Mouse (Mus musculus) heart, embryonic 10.5 days (tissue): ENCODE results near the gene Bhlhe40. TPM values are rescaled to one million over a fixed set of nuclear protein-coding genes. Genes with fewer than 3 reads are reported as not detected.

Experiments
- DNase-seq: peaks from one replicate; pipeline ENCODE4 v3.0.0-alpha.2; 2017; ENCODE audit warnings: low spot score
- H3K27ac ChIP-seq: fragments of 300-500 bp; sonication (generic); 2 replicates; pipeline ENCODE4 v1.5.1; 2016; ENCODE audit warnings: mild to moderate bottlenecking
- H3K27me3 ChIP-seq: fragments of 300-500 bp; sonication (generic); 2 replicates; pipeline ENCODE4 v1.6.1; 2016; ENCODE audit warnings: mild to moderate bottlenecking; ENCODE audit not compliant: poor library complexity, insufficient read depth, severe bottlenecking
- H3K36me3 ChIP-seq: fragments of 300-500 bp; sonication (generic); 2 replicates; pipeline ENCODE4 v1.6.1; 2016; ENCODE audit warnings: mild to moderate bottlenecking, moderate library complexity
- H3K4me1 ChIP-seq: fragments of 300-500 bp; sonication (generic); 2 replicates; pipeline ENCODE4 v1.6.1; 2016; ENCODE audit warnings: mild to moderate bottlenecking
- H3K4me3 ChIP-seq: fragments of 300-500 bp; sonication (generic); 2 replicates; pipeline ENCODE4 v1.5.1; 2016; ENCODE audit warnings: mild to moderate bottlenecking, moderate library complexity
- H3K9me3 ChIP-seq: fragments of 300-500 bp; sonication (generic); 2 replicates; pipeline ENCODE4 v1.6.1; 2016; ENCODE audit warnings: mild to moderate bottlenecking, moderate library complexity
- WGBS: fragments of 180-500 bp; shearing (Covaris S2); methylation state at CpG from one replicate; pipeline ENCODE4 v1.1.7; 2016; 5-methylcytosine and 5-hydroxymethylcytosine counted together
- polyA plus RNA-seq: library from polyadenylated mRNA; unstranded; fragments of >200 nt; fragmentation: Nextera tagmentation; extraction: Ambion mirVana; gene quantifications from 2 replicates; pipeline ENCODE4 v1.2.1, GENCODE M21; 2016

Bhlhe40 gene
- polyA plus RNA-seq, 1 experiment from 2014 or later: 7.8 TPM

DNA sequence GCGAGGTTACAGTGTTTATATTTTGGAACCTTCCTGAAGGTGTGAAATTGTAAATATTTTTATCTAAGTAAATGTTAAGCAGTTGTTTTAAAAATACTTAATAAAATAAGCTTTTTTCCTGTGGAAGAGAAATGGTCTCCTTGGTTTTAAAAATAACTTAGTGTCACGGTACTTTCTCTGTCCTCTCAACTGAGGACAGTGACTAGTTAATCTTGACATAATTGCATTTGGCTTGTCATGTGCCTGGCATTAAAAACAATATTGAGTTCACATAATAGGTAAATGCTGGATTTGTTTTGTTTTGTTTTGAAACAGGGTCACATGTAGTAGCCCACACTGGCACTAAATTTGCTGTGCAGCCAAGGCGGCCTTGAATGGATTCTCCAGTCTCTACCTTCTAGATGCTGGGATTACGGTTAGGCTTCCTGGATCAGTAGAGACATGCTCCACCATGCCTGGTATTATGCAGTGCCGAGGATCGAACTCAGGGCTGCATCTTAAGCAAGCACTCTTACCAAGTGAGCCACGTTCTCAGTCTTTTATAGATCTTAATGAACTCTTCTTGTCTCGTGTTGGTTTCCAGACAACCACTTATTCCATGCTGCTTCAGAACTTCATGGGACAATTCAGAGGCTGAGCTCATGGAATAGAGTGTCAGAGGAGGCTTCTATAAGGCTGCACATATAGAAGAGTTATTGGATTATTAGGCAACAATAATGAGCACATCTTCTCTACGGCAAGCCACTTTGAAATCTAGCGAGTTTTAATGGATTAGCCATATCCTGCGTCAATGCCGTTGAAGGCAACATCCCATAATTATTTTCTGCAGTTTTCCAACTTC, 6.4 kb downstream of the Bhlhe40 start:
- 84% methylated on average over 12 of the region's 12 CpGs for WGBS
- no peak overlapping the region for H3K27ac ChIP-seq
- H3K4me3 ChIP-seq: no peak overlapping the region
- no peaks in the 10 kb centered on the region for H3K9me3 ChIP-seq
- H3K36me3 ChIP-seq: peaks cover 20% of the 10 kb centered on the region
- peaks cover 27% of the 10 kb centered on the region for H3K4me1 ChIP-seq
- H3K27me3 ChIP-seq: peaks cover 19% of the 10 kb centered on the region; the same call in 1 of the 2 replicates
- no peak for DNase-seq

DNA sequence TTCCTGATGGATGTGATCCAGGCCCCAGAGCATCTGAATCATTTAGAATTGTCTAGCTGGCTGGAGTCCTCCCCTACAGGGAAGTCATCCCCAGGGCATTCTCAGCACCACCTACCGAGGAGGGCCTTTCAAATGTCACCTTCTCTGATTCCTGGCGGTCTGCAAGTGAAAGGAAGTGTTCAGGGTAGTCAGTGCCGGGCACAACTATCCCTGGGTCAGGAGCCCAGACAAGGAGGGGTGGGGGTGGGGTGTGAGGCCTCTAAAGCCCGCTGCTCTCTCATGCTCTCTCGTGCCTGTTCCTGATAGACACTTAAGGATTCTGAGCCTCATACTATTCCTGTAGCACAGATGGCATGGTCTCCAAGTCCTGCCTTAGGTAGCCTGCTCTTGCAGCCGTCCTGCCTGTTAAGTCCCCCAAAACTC, 7.2 kb downstream of the Bhlhe40 start:
- peak overlapping the region; percentile 49; the same call in 1 of the 2 replicates for H3K4me3 ChIP-seq
- peak overlapping the region; percentile 91 for H3K27ac ChIP-seq
- peaks cover 19% of the 10 kb centered on the region; the same call in 1 of the 2 replicates for H3K27me3 ChIP-seq
- no peak for DNase-seq
- WGBS: 5% methylated on average over 6 of the region's 6 CpGs
- no peaks in the 10 kb centered on the region for H3K9me3 ChIP-seq
- peaks cover 24% of the 10 kb centered on the region for H3K4me1 ChIP-seq
- H3K36me3 ChIP-seq: peaks cover 20% of the 10 kb centered on the region

DNA sequence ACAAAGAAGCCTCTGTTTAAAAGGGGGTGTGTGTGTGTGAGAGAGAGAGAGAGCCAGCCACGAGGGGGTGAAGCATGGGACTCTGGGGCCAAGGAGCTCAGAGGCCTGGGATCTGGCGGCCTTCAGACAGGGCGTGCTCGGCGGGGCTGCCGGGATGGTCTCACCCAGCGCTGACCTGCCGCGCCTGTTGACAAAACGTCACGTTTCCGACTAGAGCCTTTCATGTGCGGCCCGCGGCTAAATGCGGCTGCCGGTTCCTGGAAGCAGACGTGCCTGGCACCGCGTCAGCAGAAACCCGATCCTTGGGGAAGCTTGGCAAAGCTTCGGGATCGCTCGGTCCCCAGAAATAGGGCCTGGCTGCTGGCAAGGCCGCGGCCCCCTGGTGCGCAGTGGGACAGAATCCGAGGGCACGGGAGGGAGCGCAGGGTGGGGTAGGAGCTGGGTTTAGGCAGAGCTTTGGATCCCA, 7.9 kb downstream of the Bhlhe40 start:
- WGBS: under 1% methylated on average over 30 of the region's 30 CpGs
- Histone ChIP-seq H3K9me3 (no peaks in the 10 kb centered on the region), H3K27me3 (peaks cover 19% of the 10 kb centered on the region; the same call in 1 of the 2 replicates), H3K27ac (peak overlapping the region; percentile 91), H3K4me1 (peaks cover 18% of the 10 kb centered on the region), H3K4me3 (peak overlapping the region; percentile 49), H3K36me3 (peaks cover 20% of the 10 kb centered on the region)
- DNase-seq: peak; percentile 93

DNA sequence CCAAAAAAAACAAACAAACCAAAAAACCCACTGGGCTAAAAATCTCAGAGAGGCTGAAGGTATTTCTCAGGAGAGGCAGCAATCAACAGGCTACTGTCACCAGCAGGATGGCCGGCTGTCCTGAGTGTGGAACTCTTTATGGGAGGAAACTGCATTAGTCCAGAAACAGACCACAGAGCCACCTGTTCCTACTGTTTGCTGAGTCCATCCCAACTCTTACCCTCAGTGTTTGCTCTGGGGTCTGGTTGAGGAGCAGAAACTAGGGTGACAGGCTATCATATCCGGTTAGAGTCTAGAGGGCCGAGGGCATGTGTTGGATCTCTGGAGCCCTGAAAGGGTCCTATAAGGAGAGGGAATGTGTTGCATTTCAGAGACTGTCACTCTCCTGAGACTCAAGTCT, 9.8 kb downstream of the Bhlhe40 start:
- 69% methylated on average over 3 of the region's 3 CpGs for WGBS

DNA sequence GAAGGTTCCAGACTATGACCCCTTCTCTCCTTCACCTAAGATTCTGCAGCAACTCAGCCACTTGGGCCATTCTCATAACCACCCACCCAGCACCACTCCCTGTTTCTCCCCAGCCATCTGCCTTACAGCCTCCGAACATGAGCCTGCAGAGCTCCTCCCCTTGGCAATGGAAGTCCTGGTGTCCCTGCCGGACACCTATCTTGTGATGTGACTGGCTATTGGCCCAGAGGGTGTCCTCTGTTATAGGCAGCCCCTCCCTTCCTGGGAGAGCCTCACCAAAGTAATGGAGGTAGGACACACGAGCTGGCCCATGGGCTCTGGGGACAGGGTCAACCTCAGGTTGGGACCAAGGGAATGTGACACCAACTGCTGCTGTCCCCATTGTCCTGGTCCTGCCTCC, 10.4 kb downstream of the Bhlhe40 start:
- Histone ChIP-seq H3K27ac (no peak overlapping the region), H3K27me3 (peaks cover 4% of the 10 kb centered on the region; the same call in 1 of the 2 replicates), H3K4me3 (no peak overlapping the region), H3K36me3 (peaks cover 4% of the 10 kb centered on the region; the same call in 1 of the 2 replicates), H3K4me1 (peaks cover 17% of the 10 kb centered on the region), H3K9me3 (no peaks in the 10 kb centered on the region)
- 60% methylated on average over 3 of the region's 3 CpGs for WGBS
- DNase-seq: no peak

More for the DNA sequence above, 9.8 kb downstream of the Bhlhe40 start:
- no peak overlapping the region for H3K27ac ChIP-seq
- H3K4me1 ChIP-seq: peaks cover 17% of the 10 kb centered on the region
- H3K27me3 ChIP-seq: peaks cover 9% of the 10 kb centered on the region; the same call in 1 of the 2 replicates
- H3K4me3 ChIP-seq: no peak overlapping the region
- peaks cover 10% of the 10 kb centered on the region; the same call in 1 of the 2 replicates for H3K36me3 ChIP-seq
- H3K9me3 ChIP-seq: no peaks in the 10 kb centered on the region
- no peak for DNase-seq

DNA sequence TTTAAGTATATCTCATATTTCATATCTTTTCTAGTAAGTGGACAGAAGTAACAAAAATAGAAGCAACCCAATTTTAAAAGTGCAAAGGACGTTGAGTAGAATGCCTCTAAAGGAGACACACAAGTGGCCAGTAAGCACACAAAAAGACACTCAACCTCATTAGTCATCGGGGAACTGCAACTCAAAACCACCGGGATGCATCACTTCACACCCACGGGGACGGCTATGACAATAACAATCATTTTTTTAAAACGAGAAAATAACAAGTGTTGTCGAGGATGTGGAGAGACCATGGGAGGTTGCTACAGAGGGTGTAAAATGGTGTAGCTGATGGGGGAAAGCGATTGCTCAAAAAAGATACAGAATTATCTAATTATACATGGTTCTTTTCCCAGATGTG, 11.7 kb downstream of the Bhlhe40 start:
- Histone ChIP-seq H3K4me1 (peaks cover 17% of the 10 kb centered on the region), H3K4me3 (no peak overlapping the region), H3K36me3 (no peaks in the 10 kb centered on the region), H3K27ac (no peak overlapping the region), H3K27me3 (peaks cover 4% of the 10 kb centered on the region; the same call in 1 of the 2 replicates), H3K9me3 (no peaks in the 10 kb centered on the region)
- no peak for DNase-seq
- WGBS: 68% methylated on average over 8 of the region's 8 CpGs

DNA sequence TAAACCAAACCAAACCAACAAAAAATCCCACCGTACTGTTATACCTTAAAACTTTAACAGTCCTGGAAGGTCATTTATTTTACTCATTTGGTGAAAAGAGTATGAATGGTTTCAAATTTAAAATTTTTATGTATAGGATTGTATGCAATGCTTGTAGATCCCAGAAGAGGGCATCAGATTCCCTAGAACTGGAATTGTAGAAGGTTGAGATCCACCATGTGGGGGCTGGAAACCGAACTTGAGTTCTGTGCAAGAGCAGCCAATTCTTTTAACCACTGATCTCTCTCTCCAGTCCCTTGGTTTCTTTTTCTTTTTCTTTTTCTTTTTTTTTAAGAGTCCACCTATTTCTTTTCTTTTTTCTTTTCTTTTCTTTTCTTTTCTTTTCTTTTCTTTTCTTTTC, 13.8 kb downstream of the Bhlhe40 start:
- H3K9me3 ChIP-seq: no peaks in the 10 kb centered on the region
- H3K4me1 ChIP-seq: 0 out of 2 replicates have a peak, but pooled peaks cover 3% of the 10 kb centered on the region
- H3K27ac ChIP-seq: no peak overlapping the region
- no peaks in the 10 kb centered on the region for H3K36me3 ChIP-seq
- H3K4me3 ChIP-seq: no peak overlapping the region
- peaks cover 4% of the 10 kb centered on the region; the same call in 1 of the 2 replicates for H3K27me3 ChIP-seq
- WGBS: 83% methylated on average over 2 of the region's 2 CpGs
- DNase-seq: no peak

DNA sequence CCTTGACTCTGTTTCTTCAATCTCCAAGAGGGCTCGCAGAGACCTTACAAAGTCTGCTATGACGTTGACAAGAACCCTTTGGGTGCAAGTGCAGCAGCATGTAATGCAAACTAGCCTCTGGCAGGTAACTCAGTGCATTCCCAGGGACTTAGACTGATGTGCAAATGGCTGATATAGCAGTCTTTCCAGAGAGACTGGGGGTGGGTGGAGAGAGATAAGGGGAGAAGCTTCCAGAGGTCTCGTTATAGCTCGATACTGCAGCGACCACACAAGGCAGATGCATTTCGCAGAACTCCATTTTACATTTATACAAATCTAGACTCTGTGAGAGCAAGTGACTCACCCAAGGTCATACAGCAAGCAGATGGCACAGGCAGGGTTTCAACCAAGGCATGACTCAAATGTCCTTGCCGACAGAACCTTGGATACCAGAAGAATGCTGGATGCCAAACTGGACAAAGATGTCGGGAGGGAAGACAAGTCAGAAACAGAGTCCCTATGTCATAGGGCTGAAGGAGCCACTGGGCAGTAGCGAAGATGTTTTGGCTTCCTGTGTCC, 16.4 kb downstream of the Bhlhe40 start:
- Histone ChIP-seq H3K36me3 (no peaks in the 10 kb centered on the region), H3K4me1 (0 out of 2 replicates have a peak, but pooled peaks cover 3% of the 10 kb centered on the region), H3K4me3 (no peak overlapping the region), H3K27ac (no peak overlapping the region), H3K9me3 (no peaks in the 10 kb centered on the region), H3K27me3 (no peaks in the 10 kb centered on the region)
- no peak for DNase-seq
- WGBS: 75% methylated on average over 9 of the region's 9 CpGs

DNA sequence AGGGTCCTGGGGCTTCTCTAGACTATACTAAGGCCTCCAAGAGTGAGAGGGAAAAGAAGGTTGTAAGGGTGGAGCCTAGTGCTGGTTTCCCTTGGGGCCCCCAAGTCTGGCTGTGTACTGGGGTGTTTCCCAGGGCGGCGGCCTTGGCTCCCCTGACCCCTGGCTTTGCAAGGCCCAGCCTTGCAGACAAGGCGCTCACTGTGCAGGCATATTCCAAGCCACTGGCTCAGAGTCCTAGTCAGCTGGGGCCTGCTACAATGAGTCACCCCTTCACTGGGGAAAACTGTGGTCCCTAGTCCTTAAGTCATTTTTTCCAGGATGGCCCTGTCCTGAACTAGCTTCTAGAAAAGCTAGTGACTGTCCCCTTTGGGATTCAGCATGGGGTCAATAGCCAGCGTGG, 17.3 kb downstream of the Bhlhe40 start:
- H3K9me3 ChIP-seq: no peaks in the 10 kb centered on the region
- no peak overlapping the region for H3K27ac ChIP-seq
- WGBS: 83% methylated on average over 4 of the region's 4 CpGs
- no peaks in the 10 kb centered on the region for H3K27me3 ChIP-seq
- 0 out of 2 replicates have a peak, but pooled peaks cover 3% of the 10 kb centered on the region for H3K4me1 ChIP-seq
- no peak for DNase-seq
- no peak overlapping the region for H3K4me3 ChIP-seq
- no peaks in the 10 kb centered on the region for H3K36me3 ChIP-seq

DNA sequence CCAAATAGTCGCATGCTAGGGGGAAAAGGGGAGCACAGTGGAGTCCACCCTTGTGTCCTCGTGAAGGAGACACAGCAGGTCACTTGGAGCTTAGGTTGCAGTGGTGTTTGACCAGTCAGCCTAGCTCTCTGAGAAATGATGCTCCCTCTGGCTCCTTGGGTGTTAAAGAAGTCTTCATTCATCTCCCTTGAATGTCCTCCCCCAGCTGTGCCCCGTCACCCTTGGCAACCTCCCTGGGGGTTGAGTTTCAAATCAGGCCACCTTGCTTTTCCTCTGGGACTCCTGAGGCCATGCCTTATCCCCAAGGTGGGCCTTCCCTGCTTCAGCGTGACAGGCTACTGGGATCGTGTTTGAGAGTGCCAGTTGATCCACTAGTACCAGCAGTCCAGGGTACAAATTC, 17.8 kb downstream of the Bhlhe40 start:
- DNase-seq: no peak
- no peaks in the 10 kb centered on the region for H3K9me3 ChIP-seq
- WGBS: 74% methylated on average over 5 of the region's 5 CpGs
- H3K27ac ChIP-seq: no peak overlapping the region
- no peak overlapping the region for H3K4me3 ChIP-seq
- H3K4me1 ChIP-seq: 0 out of 2 replicates have a peak, but pooled peaks cover 3% of the 10 kb centered on the region
- H3K27me3 ChIP-seq: no peaks in the 10 kb centered on the region
- H3K36me3 ChIP-seq: no peaks in the 10 kb centered on the region

DNA sequence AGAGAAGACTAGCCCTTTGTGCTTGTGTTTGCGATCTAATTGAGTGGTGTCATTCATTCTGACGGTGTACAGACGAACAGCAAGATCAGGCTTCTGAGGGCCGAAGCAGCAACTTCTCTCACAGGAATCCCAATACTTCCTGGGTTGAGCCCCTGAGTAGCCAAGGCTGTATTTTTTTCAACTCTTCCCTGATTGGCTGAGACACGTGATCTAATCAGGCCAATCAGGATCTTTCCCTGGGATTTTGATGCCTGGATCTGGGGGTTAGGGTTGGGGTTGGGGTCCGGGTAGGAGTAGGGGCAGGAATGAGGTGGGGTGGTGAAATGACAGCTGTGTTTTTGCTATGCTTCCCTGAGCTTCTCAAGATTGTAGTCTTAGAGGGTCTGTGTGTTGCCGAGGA, 20.1 kb downstream of the Bhlhe40 start:
- 75% methylated on average over 7 of the region's 7 CpGs for WGBS
- H3K9me3 ChIP-seq: no peaks in the 10 kb centered on the region
- no peak for DNase-seq
- no peaks in the 10 kb centered on the region for H3K36me3 ChIP-seq
- no peaks in the 10 kb centered on the region for H3K27me3 ChIP-seq
- H3K4me3 ChIP-seq: no peak overlapping the region
- H3K4me1 ChIP-seq: 0 out of 2 replicates have a peak, but pooled peaks cover 3% of the 10 kb centered on the region
- H3K27ac ChIP-seq: no peak overlapping the region

DNA sequence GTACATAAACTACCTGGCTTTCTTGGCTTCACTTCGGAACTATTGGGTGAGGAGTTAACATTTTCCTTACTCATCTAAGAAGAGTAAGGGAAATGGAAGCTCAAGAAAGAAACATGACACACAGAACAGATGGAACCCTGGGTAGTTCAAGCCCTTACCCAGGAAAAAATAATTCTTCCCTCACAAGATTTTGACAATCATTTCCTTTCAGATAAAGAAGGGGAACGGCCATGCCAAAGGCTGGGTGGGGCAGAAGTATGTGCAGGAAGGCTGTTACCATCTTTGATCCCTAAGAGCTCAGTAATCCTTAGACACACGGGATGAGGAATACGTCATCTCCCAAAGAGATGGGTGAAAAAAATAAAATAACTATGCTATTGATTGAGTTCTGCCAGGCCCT, 20.7 kb downstream of the Bhlhe40 start:
- H3K27me3 ChIP-seq: no peaks in the 10 kb centered on the region
- 79% methylated on average over 4 of the region's 4 CpGs for WGBS
- H3K4me3 ChIP-seq: no peak overlapping the region
- 0 out of 2 replicates have a peak, but pooled peaks cover 3% of the 10 kb centered on the region for H3K4me1 ChIP-seq
- DNase-seq: no peak
- H3K9me3 ChIP-seq: no peaks in the 10 kb centered on the region
- no peak overlapping the region for H3K27ac ChIP-seq
- no peaks in the 10 kb centered on the region for H3K36me3 ChIP-seq

DNA sequence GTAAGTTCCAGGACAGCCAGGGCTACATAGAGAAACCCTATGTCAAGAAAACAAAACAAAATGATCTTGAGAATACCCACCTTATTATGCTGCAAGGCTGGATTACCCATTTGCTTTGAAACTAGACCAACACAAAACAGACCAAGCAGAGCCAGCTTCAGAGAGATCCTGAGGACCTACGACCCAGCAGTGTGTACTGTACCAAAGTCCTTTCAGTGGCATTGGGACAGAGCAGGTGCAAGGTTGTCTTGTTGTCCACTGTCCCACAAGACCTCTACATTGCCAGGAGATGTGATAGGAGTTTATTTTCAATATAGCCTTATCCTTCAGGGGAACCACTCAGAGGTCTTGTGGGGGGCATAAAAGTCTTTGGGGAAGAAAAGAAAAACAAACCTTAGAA, 22.7 kb downstream of the Bhlhe40 start:
- no peak overlapping the region for H3K4me3 ChIP-seq
- no peaks in the 10 kb centered on the region for H3K36me3 ChIP-seq
- peaks cover 5% of the 10 kb centered on the region for H3K4me1 ChIP-seq
- H3K27me3 ChIP-seq: no peaks in the 10 kb centered on the region
- H3K27ac ChIP-seq: no peak overlapping the region
- 89% methylated on average over 1 of the region's 1 CpGs for WGBS
- no peaks in the 10 kb centered on the region for H3K9me3 ChIP-seq
- no peak for DNase-seq
